Mouse (Mus musculus): ENCODE results near the gene Ttc37. TPM values are rescaled to one million over a fixed set of nuclear protein-coding genes. Genes with fewer than 3 reads are reported as not detected.
A peak's percentile ranks its signal among the peaks of the same experiment; 100 is the strongest.

The Ttc37 gene
- polyA plus RNA-seq, 1 experiment from 2014 or later = 10.1 TPM

- WGBS = 75% methylated on average over 1 of the region's 1 CpGs
- no peak for ATAC-seq (ENCODE audit: insufficient number of reproducible peaks, low FRiP score)
- no peak overlapping the region for H3K4me3 ChIP-seq
- H3K4me1 ChIP-seq (replicated peaks) = no peaks in the 10 kb centered on the region
- H3K9ac ChIP-seq = no peak overlapping the region
- no peaks in the 10 kb centered on the region for H3K27me3 ChIP-seq (replicated peaks)
- no peaks in the 10 kb centered on the region for H3K9me3 ChIP-seq (replicated peaks)
- H3K4me2 ChIP-seq = no peak overlapping the region
- H3K27ac ChIP-seq (ENCODE audit: poor library complexity, severe bottlenecking) = no peak overlapping the region
- H3K36me3 ChIP-seq = no peaks in the 10 kb centered on the region
Observed at GRCm38 (mm10) chr13:76074323-76074722, 24.2 kb upstream of the Ttc37 start.

DNA sequence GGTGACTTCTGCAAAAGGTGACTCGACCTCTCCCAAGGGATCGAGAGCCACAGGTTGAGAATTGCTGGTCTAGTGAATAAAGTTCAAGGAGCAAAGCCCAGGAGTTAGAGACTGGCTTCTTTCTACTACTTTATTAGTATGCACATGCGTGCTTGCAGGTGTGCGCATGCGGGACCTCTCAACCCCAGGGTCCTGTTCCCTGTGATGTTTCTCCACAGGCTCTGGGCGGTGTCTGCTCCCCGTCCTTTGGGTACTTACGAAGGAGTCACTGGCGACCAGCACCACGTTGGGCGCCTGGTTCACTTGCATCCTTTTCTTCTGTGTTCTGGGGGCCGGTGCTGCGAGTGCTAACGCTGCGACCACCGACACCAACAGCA is 430 bp upstream of the Ttc37 start:
- ATAC-seq (ENCODE audit: insufficient number of reproducible peaks, low FRiP score) = peak; percentile 79
- Histone ChIP-seq H3K4me1 (replicated peaks) (peaks cover 3% of the 10 kb centered on the region; the same call in 1 of the 2 replicates), H3K4me2 (peak overlapping the region; percentile 64), H3K9me3 (replicated peaks) (no peaks in the 10 kb centered on the region), H3K9ac (peak overlapping the region; percentile 69), H3K27me3 (replicated peaks) (no peaks in the 10 kb centered on the region), H3K4me3 (peak overlapping the region; percentile 75), H3K27ac (ENCODE audit: poor library complexity, severe bottlenecking) (peak overlapping the region; percentile 77), H3K36me3 (peaks cover 3% of the 10 kb centered on the region; the same call in 1 of the 2 replicates)
- 2% methylated on average over 16 of the region's 16 CpGs for WGBS

DNA sequence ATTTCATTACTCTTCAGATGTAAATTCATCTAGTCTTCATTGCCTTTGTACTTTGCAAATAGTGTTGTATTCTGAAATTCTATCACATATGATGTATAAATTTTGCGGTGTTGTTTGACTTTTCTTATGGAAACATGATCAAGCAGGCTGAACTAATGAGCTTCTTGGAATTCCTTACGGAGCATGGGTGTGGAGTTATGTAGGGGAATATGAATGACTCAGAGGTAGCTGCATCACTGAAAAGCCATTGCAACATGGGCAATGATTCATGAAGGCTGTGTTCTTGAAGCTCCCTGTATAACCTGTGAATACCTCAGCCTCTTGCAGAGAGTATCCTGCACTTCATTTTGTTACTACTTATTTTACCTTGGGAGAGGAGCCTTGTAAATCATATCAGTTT is 3.5 kb downstream of the Ttc37 start:
- 92% methylated on average over 2 of the region's 2 CpGs for WGBS
- Histone ChIP-seq H3K4me2 (no peak overlapping the region), H3K27me3 (replicated peaks) (no peaks in the 10 kb centered on the region), H3K4me3 (no peak overlapping the region), H3K9ac (no peak overlapping the region), H3K9me3 (replicated peaks) (no peaks in the 10 kb centered on the region), H3K36me3 (peaks cover 12% of the 10 kb centered on the region; the same call in 1 of the 2 replicates), H3K27ac (ENCODE audit: poor library complexity, severe bottlenecking) (no peak overlapping the region), H3K4me1 (replicated peaks) (peaks cover 3% of the 10 kb centered on the region; the same call in 1 of the 2 replicates)
- ATAC-seq (ENCODE audit: insufficient number of reproducible peaks, low FRiP score) = no peak

DNA sequence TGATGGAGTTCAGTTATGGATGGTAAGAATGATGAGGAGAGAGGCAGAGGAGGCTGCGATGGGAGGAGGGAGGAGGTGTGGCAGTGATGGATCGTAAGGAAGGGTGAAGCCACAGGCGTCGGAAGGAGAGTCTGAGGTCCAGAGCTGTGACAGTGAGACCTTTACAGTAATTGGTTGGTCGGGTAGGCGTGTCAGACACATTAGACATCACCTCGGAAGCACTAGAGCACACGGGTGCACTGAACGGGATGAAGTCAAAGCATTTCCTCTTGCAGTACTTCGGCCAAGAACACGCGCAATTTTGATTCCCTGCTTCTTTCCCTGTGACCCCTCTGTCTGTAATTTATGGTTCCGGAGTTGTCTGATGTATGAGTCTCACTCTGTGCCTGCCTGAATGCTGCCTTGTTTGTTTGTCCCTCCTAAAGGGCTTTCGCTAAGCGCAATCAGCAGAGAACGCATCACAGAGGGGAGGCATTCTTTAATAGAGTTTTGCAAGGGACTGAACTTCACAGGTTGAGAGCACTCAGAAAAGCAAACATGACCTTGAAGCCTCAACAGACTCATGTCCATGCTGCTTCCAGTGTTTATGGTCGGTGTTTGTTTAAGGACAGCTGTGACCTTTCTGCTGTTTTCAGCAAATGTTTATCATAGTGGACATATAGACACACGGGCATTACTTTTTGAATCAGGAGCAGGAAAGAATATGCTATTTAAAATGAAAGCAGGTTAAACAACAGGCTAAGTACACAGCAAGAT is 10.7 kb downstream of the Ttc37 start:
- H3K27ac ChIP-seq (ENCODE audit: poor library complexity, severe bottlenecking) = no peak overlapping the region
- no peak overlapping the region for H3K4me3 ChIP-seq
- ATAC-seq (ENCODE audit: insufficient number of reproducible peaks, low FRiP score) = no peak
- no peaks in the 10 kb centered on the region for H3K4me1 ChIP-seq (replicated peaks)
- H3K4me2 ChIP-seq = no peak overlapping the region
- no peaks in the 10 kb centered on the region for H3K27me3 ChIP-seq (replicated peaks)
- H3K36me3 ChIP-seq = peaks cover 36% of the 10 kb centered on the region
- H3K9me3 ChIP-seq (replicated peaks) = no peaks in the 10 kb centered on the region
- no peak overlapping the region for H3K9ac ChIP-seq
- WGBS = 88% methylated on average over 18 of the region's 18 CpGs

GRCm38 (mm10) chr13:76128799-76129198 is 30.3 kb downstream of the Ttc37 start:
- H3K4me3 ChIP-seq = no peak overlapping the region
- H3K9ac ChIP-seq = no peak overlapping the region
- no peak for ATAC-seq (ENCODE audit: insufficient number of reproducible peaks, low FRiP score)
- WGBS = 88% methylated on average over 4 of the region's 4 CpGs
- H3K4me2 ChIP-seq = no peak overlapping the region
- peaks cover 56% of the 10 kb centered on the region for H3K36me3 ChIP-seq
- no peak overlapping the region for H3K27ac ChIP-seq (ENCODE audit: poor library complexity, severe bottlenecking)
- no peaks in the 10 kb centered on the region for H3K27me3 ChIP-seq (replicated peaks)
- no peaks in the 10 kb centered on the region for H3K4me1 ChIP-seq (replicated peaks)
- H3K9me3 ChIP-seq (replicated peaks) = no peaks in the 10 kb centered on the region

- H3K4me1 ChIP-seq (replicated peaks) = no peaks in the 10 kb centered on the region
- no peak overlapping the region for H3K9ac ChIP-seq
- no peak overlapping the region for H3K4me2 ChIP-seq
- WGBS = 81% methylated on average over 4 of the region's 4 CpGs
- H3K4me3 ChIP-seq = no peak overlapping the region
- ATAC-seq (ENCODE audit: insufficient number of reproducible peaks, low FRiP score) = no peak
- no peaks in the 10 kb centered on the region for H3K27me3 ChIP-seq (replicated peaks)
- no peaks in the 10 kb centered on the region for H3K9me3 ChIP-seq (replicated peaks)
- peaks cover 54% of the 10 kb centered on the region for H3K36me3 ChIP-seq
- no peak overlapping the region for H3K27ac ChIP-seq (ENCODE audit: poor library complexity, severe bottlenecking)
Observed at GRCm38 (mm10) chr13:76132415-76132814, 33.9 kb downstream of the Ttc37 start.

- Histone ChIP-seq H3K9me3 (replicated peaks) (no peaks in the 10 kb centered on the region), H3K4me1 (replicated peaks) (no peaks in the 10 kb centered on the region), H3K36me3 (peaks cover 40% of the 10 kb centered on the region), H3K27me3 (replicated peaks) (no peaks in the 10 kb centered on the region), H3K4me2 (no peak overlapping the region), H3K27ac (ENCODE audit: poor library complexity, severe bottlenecking) (no peak overlapping the region), H3K9ac (no peak overlapping the region), H3K4me3 (no peak overlapping the region)
- no peak for ATAC-seq (ENCODE audit: insufficient number of reproducible peaks, low FRiP score)
- 81% methylated on average over 3 of the region's 3 CpGs for WGBS
Observed at GRCm38 (mm10) chr13:76138862-76139261, 40.3 kb downstream of the Ttc37 start.

DNA sequence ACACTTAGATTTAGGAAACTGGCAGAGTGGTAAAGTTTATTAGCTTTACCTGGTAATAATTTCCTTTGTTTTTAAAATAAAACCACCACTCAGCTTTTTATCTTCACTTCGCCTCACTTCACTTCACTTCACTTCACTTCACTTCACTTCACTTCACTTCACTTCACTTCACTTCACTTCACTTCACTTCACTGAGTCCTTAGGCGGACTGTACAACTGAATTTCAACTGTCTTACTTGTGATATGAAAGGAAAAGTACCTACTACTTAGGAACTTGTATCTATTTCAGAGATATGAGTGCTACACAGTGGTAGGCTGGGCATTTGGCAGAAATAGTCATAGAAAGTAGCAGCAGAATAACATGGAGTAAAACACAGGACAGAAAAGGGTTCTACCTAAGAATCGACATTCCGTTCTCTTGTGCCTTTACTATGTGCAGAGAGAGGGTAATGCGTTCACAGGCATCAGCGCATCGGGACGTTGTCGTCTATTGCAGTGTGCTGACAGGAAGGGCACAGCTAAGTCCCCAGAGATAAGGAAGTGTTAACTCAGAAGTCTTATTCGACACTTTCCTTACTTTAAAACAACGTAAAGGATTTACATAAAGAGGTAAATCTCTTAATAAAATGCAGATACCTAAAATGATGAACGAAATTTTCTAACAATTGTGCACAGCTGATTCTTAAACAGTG is 42.7 kb downstream of the Ttc37 start:
- WGBS = 68% methylated on average over 12 of the region's 12 CpGs
- no peaks in the 10 kb centered on the region for H3K27me3 ChIP-seq (replicated peaks)
- H3K9ac ChIP-seq = no peak overlapping the region
- no peak overlapping the region for H3K4me3 ChIP-seq
- no peaks in the 10 kb centered on the region for H3K4me1 ChIP-seq (replicated peaks)
- H3K36me3 ChIP-seq = peaks cover 32% of the 10 kb centered on the region
- H3K27ac ChIP-seq (ENCODE audit: poor library complexity, severe bottlenecking) = no peak overlapping the region
- H3K9me3 ChIP-seq (replicated peaks) = no peaks in the 10 kb centered on the region
- no peak for ATAC-seq (ENCODE audit: insufficient number of reproducible peaks, low FRiP score)
- no peak overlapping the region for H3K4me2 ChIP-seq

DNA sequence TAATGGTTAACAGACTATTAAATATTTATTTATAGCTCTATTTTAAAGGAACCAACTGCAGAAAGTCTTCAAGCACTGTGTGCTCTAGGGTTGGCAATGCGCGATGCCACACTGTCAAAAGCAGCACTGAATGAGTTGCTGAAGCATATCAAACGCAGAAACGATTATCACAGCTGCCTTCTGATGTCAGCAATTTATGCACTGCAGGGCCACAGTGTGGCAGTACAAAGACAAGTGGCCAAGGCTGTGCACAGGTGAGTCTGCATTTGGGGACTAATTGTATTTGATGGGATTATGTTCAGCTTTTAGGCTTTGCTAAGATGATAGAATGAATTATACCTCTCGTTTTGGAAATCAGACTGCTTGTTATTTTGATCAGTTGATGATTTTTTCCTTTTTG is 51.9 kb downstream of the Ttc37 start:
- no peaks in the 10 kb centered on the region for H3K4me1 ChIP-seq (replicated peaks)
- no peak overlapping the region for H3K9ac ChIP-seq
- peaks cover 44% of the 10 kb centered on the region for H3K36me3 ChIP-seq
- 83% methylated on average over 5 of the region's 5 CpGs for WGBS
- H3K27me3 ChIP-seq (replicated peaks) = no peaks in the 10 kb centered on the region
- ATAC-seq (ENCODE audit: insufficient number of reproducible peaks, low FRiP score) = no peak
- no peaks in the 10 kb centered on the region for H3K9me3 ChIP-seq (replicated peaks)
- no peak overlapping the region for H3K27ac ChIP-seq (ENCODE audit: poor library complexity, severe bottlenecking)
- no peak overlapping the region for H3K4me3 ChIP-seq
- H3K4me2 ChIP-seq = no peak overlapping the region

DNA sequence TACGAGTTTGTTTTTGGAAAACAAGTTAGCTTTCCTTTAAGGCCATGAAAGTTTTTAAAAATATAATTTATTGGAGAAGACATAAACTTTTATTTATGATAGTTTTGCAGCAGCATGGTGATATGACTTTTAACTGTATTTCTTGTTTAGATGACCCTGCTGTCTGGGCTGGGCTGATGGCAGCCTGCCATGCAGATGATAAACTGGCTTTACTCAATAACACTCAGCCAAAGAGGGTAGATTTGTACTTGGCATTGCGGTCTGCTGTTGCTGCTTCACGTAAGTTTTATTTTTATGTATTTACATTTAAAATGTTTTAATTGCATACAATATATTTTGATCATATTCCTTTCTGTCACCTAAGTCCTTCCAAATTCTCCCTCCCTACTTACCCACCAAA is 58.6 kb downstream of the Ttc37 start:
- no peak overlapping the region for H3K9ac ChIP-seq
- H3K9me3 ChIP-seq (replicated peaks) = no peaks in the 10 kb centered on the region
- H3K4me3 ChIP-seq = no peak overlapping the region
- no peak overlapping the region for H3K4me2 ChIP-seq
- H3K4me1 ChIP-seq (replicated peaks) = no peaks in the 10 kb centered on the region
- no peaks in the 10 kb centered on the region for H3K27me3 ChIP-seq (replicated peaks)
- H3K27ac ChIP-seq (ENCODE audit: poor library complexity, severe bottlenecking) = no peak overlapping the region
- 87% methylated on average over 3 of the region's 3 CpGs for WGBS
- H3K36me3 ChIP-seq = peaks cover 51% of the 10 kb centered on the region
- ATAC-seq (ENCODE audit: insufficient number of reproducible peaks, low FRiP score) = no peak

- Histone ChIP-seq H3K9me3 (replicated peaks) (no peaks in the 10 kb centered on the region), H3K27ac (ENCODE audit: poor library complexity, severe bottlenecking) (no peak overlapping the region), H3K27me3 (replicated peaks) (no peaks in the 10 kb centered on the region), H3K4me2 (no peak overlapping the region), H3K4me3 (no peak overlapping the region), H3K9ac (no peak overlapping the region), H3K4me1 (replicated peaks) (no peaks in the 10 kb centered on the region), H3K36me3 (peaks cover 56% of the 10 kb centered on the region)
- ATAC-seq (ENCODE audit: insufficient number of reproducible peaks, low FRiP score) = no peak
- 100% methylated on average over 1 of the region's 1 CpGs for WGBS
Observed at GRCm38 (mm10) chr13:76157508-76157907, 59.0 kb downstream of the Ttc37 start.
